Mouse (Mus musculus): ENCODE measurements around the gene Gm20605. TPM values are rescaled to one million over a fixed set of nuclear protein-coding genes. Genes with fewer than 3 reads are reported as not detected.

Gm20605 gene
- polyA plus RNA-seq, 1 experiment from 2014 or later, result 7.9 TPM

Other genes with a start within 250 kb of the Gm20605 start
- 0.11 and 0.17 TPM in 2 replicates for gene Zan, start 152.1 kb upstream of the Gm20605 start, polyA plus RNA-seq (2015; fragmentation: Nextera tagmentation; extraction: Ambion mirVana)
- gene Pop7, start 126.7 kb upstream of the Gm20605 start, polyA plus RNA-seq (2015; fragmentation: Nextera tagmentation; extraction: Ambion mirVana), result 48.0 and 56.2 TPM in 2 replicates
- gene Gigyf1, start 110.6 kb upstream of the Gm20605 start, polyA plus RNA-seq (2015; fragmentation: Nextera tagmentation; extraction: Ambion mirVana), result 16.3 and 17.1 TPM in 2 replicates
- not detected in 2 replicates for gene Epo, start 95.9 kb upstream of the Gm20605 start, polyA plus RNA-seq (2015; fragmentation: Nextera tagmentation; extraction: Ambion mirVana)
- gene Gnb2, start 95.7 kb upstream of the Gm20605 start, polyA plus RNA-seq (2015; fragmentation: Nextera tagmentation; extraction: Ambion mirVana), result 360 and 396 TPM in 2 replicates
- 2.8 and 4.5 TPM in 2 replicates for gene Actl6b, start 75.7 kb upstream of the Gm20605 start, polyA plus RNA-seq (2015; fragmentation: Nextera tagmentation; extraction: Ambion mirVana)
- 0.35 and 1.7 TPM in 2 replicates for gene Tfr2, start 59.3 kb upstream of the Gm20605 start, polyA plus RNA-seq (2015; fragmentation: Nextera tagmentation; extraction: Ambion mirVana)
- 33.3 and 33.8 TPM in 2 replicates for gene Mospd3, start 28.1 kb upstream of the Gm20605 start, polyA plus RNA-seq (2015; fragmentation: Nextera tagmentation; extraction: Ambion mirVana)
- 122 and 135 TPM in 2 replicates for gene Pcolce, start 15.4 kb upstream of the Gm20605 start, polyA plus RNA-seq (2015; fragmentation: Nextera tagmentation; extraction: Ambion mirVana)
- gene Fbxo24, start 173 bp upstream of the Gm20605 start, polyA plus RNA-seq (2015; fragmentation: Nextera tagmentation; extraction: Ambion mirVana), result 0.13 TPM in 1 of 2 replicates, not detected in the other
- gene Lrch4, start 54 bp upstream of the Gm20605 start, polyA plus RNA-seq (2015; fragmentation: Nextera tagmentation; extraction: Ambion mirVana), result 31.5 and 33.9 TPM in 2 replicates
- gene Sap25, start 12.2 kb downstream of the Gm20605 start, polyA plus RNA-seq (2015; fragmentation: Nextera tagmentation; extraction: Ambion mirVana), result 7.0 and 8.6 TPM in 2 replicates
- 0.26 and 0.32 TPM in 2 replicates for gene Irs3, start 16.5 kb downstream of the Gm20605 start, polyA plus RNA-seq (2015; fragmentation: Nextera tagmentation; extraction: Ambion mirVana)
- gene Agfg2, start 55.6 kb downstream of the Gm20605 start, polyA plus RNA-seq (2015; fragmentation: Nextera tagmentation; extraction: Ambion mirVana), result 15.8 and 19.2 TPM in 2 replicates
- 3.5 and 4.4 TPM in 2 replicates for gene Nyap1, start 112.4 kb downstream of the Gm20605 start, polyA plus RNA-seq (2015; fragmentation: Nextera tagmentation; extraction: Ambion mirVana)
- gene Tsc22d4, start 116.6 kb downstream of the Gm20605 start, polyA plus RNA-seq (2015; fragmentation: Nextera tagmentation; extraction: Ambion mirVana), result 129 and 134 TPM in 2 replicates
- 28.4 and 30.6 TPM in 2 replicates for gene Ppp1r35, start 149.7 kb downstream of the Gm20605 start, polyA plus RNA-seq (2015; fragmentation: Nextera tagmentation; extraction: Ambion mirVana)
- gene Mepce, start 158.5 kb downstream of the Gm20605 start, polyA plus RNA-seq (2015; fragmentation: Nextera tagmentation; extraction: Ambion mirVana), result 14.2 and 14.7 TPM in 2 replicates
- gene Zcwpw1, start 158.6 kb downstream of the Gm20605 start, polyA plus RNA-seq (2015; fragmentation: Nextera tagmentation; extraction: Ambion mirVana), result 36.1 and 39.7 TPM in 2 replicates
- gene Pilra, start 207.1 kb downstream of the Gm20605 start, polyA plus RNA-seq (2015; fragmentation: Nextera tagmentation; extraction: Ambion mirVana), result 0.31 and 0.70 TPM in 2 replicates
- gene Pilrb1, start 228.9 kb downstream of the Gm20605 start, polyA plus RNA-seq (2015; fragmentation: Nextera tagmentation; extraction: Ambion mirVana), result not detected in 2 replicates
- not detected in 2 replicates for gene Pilrb2, start 242.6 kb downstream of the Gm20605 start, polyA plus RNA-seq (2015; fragmentation: Nextera tagmentation; extraction: Ambion mirVana)

Data from embryonic facial prominence, embryonic 13.5 days (tissue).